Mouse (Mus musculus) megakaryocyte, embryonic 14.5 days (primary cell): Measurements from ENCODE around the gene Paqr4.

Experiments used
- FLI1 ChIP-seq: IDR thresholded peaks from 2 replicates; pipeline ENCODE4 v1.6.1; 2012; ENCODE audit warnings: low read length, inconsistent platforms, mixed read lengths
- GATA1 ChIP-seq: IDR thresholded peaks from 3 replicates; pipeline ENCODE4 v1.6.1; 2012; ENCODE audit warnings: mixed read lengths, low read length, inconsistent platforms, borderline replicate concordance

GRCm38 (mm10) chr17:23776216-23776615, 35.5 kb upstream of the Paqr4 start:
- TF ChIP-seq GATA1 (no peak), FLI1 (no peak)
